Mouse (Mus musculus) thymus, postnatal 10 days (tissue): ENCODE results near the gene Btc.

ENCODE experiments used
- DNase-seq, 2 experiments: peaks; one replicate each; pipeline ENCODE4 v3.0.0; 2021; ENCODE audit warnings: low spot score in 2 of 2

Gene Btc

DNA sequence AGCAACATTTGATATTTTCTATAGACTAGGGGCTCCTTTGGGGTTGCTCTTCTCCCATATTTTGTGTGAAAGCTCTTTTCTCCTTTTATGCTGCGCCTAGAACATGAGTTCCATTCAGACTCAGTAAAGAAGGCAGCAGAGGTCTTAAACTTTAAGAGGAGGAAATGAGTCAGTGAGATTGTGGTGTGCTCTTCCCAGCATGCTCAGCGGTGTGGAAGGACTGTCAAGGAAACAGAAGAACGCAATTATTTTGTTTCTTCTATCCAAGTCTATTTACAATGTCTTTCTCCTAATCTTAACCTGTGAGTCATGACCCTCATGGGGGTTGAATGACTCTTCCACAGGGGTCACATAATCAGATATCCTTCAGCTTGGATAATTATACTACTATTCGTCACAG is 82.4 kb downstream of the Btc start:
- no peak for DNase-seq

DNA sequence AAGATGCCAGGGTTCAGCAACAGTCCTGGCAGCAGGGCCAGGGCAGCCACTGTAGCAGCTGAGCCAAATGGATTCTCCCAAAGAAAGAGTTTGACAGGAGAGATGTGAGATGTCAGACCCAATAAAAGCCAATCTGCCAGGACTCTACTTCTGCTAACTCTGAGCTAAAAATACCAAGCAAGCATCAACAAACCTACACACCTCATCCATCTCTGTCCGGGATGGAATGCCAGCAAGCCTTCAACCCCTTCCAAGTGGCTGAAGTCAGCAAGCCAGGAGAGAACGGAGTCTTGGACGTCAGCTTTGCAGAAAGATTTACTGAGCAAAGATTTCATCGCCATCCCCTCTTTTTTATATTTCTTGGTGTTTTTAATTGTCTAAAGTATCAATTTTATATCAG is 88.8 kb downstream of the Btc start:
- no peak for DNase-seq

DNA sequence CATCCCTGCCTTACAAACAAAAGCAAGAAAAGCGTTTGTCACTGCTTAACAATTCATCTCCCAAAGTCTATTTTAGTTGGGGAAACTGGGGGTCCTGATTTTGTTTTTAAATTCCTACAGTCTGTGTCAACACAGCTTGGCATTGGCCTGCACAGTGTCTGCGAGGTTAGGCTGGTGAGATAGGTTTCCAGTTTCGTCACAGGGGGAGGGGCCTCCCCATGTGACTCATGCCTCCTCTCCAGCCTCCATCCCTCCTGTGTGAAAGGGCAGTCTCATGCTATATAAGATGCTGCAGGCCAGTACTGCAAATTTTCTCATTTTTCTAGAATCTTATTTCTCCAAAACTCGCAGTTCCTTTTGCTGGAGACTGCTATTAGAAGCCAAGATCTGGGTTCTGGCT is 91.0 kb downstream of the Btc start:
- DNase-seq = no peak

DNA sequence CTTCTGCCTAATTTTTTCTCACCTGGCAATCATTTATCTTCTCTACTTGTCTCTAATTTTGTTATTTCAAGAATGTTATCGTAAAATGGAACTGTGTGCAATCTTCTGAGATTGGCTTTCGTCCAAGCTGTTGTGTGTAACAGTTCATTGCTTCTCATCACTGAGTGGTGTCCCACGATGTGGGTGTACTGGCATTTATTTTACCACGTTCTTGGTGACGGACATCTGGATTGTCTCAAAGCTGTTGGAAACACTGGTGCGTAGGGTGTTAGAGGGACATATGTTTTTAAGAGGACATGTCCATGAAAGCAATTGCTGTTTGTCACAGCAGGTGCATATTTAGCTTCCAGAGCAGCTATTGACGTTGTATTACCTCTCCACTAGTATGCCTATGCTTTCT is 94.2 kb downstream of the Btc start:
- DNase-seq = no peak

DNA sequence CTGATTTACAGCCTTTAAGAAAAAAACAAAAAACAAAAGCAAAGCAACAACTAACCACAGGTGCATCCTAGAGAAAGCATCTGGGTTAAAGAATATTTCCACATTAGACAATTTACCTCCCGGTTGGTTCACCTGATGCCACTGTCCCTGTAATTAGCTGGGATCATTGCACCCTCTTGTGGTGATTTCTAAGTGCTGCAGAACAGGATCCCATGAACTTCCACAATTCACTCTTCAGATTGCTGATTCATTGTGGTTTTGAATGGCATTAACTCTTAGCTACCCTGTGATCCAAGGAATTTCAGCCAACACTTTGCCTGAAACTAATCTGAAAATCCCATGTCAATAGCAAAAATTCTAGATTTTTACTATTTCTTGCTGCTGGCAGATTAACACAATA is 94.9 kb downstream of the Btc start:
- DNase-seq = peak in 1 of 2 experiments; percentile 16
